Mouse (Mus musculus) liver, embryonic 14.5 days (tissue): ENCODE data around the gene H2afx.

ENCODE experiments used
- CTCF ChIP-seq: IDR thresholded peaks from 2 replicates; pipeline ENCODE4 v1.5.1; 2016; ENCODE audit warnings: antibody characterized with exemption, low read depth, control low read depth
- EP300 ChIP-seq: IDR thresholded peaks from 2 replicates; pipeline ENCODE4 v1.6.1; 2016; ENCODE audit warnings: antibody characterized with exemption, low read depth

DNA sequence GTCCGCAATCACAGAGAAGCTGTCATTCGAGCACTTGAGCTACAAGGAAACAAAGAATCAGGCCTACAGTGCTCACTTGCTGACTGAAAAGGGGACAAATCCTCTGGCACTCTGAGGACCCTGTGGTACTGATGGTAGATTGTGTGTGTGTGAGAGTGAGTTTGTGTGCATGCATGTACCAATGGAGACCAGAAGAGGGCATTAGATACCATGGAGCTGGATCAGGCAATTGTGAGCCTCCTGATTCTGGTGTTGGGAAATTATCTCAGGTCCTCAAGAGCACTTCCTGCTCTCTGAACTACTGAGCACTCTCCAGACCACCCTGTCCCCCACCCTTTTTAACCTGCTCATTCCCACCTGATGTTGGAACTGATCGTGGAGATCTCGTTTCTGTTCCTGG lies 14.1 kb downstream of the H2afx start:
- TF ChIP-seq EP300: no peak
- peak; percentile 66 for TF ChIP-seq CTCF
